Mouse (Mus musculus) left cerebral cortex, adult 11 months (tissue): ENCODE results near the gene Tmem223.
A peak's percentile ranks its signal among the peaks of the same experiment; 100 is the strongest.

Experiments used
- DNase-seq: peaks from one replicate; pipeline ENCODE4 v3.0.0; 2022; ENCODE audit warnings: low spot score

Tmem223 gene

DNA sequence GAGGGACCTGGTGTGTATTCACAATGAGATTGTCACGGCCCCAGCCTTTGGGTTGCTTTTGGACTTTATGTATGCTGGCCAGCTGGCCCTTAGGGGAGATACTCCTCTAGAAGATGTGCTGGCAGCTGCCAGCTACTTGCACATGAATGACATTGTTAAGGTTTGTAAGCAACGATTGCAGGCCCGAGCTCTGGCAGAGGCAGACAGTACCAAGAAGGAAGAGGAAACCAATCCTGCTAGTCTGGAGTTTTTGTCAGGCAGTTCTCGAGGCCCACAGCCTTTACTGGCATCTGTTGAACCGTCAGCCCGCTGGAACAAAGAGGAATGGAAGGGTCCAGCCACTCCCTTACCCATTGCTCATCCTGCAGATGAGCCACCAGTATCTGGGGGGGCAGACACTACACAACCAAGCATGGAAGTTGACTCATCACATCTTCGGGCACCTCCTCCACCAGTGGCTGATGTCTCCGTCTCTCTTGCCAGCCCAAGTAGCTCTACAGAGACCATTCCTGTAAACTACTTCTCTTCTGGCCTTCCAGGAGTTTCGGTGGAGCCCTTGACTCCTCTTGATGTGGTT, 32.5 kb downstream of the Tmem223 start:
- DNase-seq, result no peak

DNA sequence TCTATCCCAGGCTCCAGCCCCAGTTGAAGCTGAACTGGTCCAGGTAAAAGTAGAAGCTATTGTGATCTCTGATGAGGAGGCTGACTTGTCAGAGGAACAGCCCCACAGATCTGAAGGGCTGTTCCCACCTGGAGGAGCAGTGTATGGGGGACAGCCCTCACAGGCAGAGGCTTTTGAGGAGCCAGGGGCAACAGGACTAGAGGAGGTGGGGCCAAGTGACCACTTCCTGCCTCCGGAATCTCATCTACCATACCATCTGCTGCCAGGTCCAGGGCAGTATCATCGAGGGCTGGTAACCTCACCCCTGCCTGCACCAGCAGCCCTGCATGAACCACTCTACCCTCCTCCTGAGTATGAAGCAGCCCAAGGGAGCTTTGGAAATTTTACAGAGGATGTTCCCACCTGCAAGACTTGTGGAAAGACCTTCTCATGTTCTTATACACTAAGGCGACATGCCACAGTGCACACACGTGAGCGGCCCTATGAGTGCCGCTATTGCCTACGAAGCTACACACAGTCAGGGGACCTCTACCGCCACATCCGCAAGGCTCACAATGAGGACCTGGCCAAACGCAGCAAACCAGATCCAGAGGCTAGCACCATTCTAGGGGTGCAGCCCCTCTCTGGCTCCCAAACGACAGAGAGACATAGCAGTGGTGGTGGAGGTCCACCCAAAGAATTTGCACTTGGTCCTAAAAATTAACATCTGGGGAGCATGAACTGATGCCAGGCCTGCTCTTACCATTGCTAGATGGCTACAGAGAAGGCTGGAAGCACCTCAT, 33.3 kb downstream of the Tmem223 start:
- DNase-seq, result no peak

DNA sequence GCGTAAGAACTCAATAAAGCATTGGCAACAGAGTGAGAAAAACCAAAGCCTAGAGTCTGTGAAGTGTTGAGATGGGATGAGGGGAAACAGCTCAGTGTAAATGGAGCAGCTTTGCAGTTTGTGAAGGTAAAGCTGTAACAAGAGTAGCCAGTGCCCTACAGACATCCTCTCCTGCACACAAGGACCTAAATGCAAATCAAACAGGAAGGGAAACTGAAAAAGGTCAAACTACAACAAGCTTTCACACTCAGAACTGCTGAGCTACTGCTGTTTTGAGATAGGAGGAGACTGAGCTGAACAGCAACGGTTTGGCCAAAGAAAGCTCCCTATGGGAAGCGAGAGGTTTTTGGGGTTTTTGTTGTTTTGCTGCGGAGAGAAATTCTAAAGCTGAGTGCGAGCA, 36.0 kb downstream of the Tmem223 start:
- no peak for DNase-seq

GRCm38 (mm10) chr19:8815812-8816211, 45.0 kb downstream of the Tmem223 start:
- DNase-seq, result no peak

GRCm38 (mm10) chr19:8817001-8817400, 46.2 kb downstream of the Tmem223 start:
- DNase-seq, result no peak

DNA sequence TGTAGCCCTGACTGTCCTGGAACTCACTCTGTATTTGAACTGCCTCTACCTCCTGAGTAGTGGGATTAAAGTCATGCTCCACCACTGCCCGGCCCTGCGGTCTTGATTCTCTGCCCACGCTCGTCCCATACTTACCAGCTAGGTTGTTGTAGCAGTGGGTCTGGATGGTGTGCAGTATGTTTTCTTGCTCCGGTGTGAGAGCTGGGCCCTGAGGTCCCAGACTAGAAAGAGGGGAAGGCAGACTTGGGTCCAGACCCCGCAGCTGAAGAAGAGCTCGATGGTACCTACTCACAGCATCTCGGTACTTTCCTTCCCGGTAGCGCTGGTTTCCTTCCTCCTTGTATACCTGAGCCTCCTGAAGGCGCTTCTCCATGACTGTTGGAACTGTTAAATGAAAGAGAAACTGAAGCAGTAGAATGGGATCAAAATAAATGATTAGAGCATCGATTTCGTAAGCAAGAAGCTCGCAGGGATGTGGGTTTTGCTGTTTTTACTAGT, 47.6 kb downstream of the Tmem223 start:
- DNase-seq, result no peak

DNA sequence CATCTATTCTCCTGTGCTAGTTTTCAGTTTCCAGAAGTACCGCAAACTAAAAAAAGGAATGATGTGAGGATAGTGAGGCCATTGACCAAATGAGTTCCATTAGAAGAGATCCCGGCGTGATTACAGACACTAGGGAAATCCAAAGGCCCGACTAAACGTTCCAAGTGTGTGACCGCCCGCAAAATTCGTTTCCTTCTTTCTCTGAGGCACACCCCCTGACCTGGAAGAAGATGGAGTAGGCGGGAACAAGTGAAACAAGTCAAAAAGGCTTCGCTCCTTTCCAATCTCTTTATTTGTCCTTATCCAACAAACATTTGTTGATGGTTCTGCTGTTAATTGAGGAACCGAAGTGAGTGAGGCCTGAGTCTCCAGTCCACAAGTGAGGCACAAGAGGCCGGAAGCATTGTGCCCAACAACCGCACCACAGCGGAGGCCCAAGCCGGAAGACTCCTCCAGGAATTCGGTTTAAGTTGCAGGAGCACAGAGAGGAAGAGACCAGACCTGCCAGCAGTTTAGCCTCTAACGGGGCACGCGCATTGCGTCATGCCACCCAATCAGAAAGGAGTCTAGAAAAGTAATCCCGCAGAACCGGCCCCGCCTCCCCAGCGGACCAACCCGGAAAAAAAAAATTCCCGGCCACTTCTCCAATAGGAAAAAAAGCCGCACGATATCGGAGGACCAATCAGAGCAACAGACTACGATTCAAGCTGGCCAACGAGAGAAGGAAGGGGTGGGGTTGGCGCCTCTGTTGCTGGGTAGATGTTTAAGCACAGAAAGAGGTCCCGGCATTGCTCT, 48.2 kb downstream of the Tmem223 start, which contains the start of gene Ttc9c:
Gene Ttc9c (minus strand): TSS at position 533 of the 795 bp plus-strand sequence.
- DNase-seq, result peak; percentile 96

DNA sequence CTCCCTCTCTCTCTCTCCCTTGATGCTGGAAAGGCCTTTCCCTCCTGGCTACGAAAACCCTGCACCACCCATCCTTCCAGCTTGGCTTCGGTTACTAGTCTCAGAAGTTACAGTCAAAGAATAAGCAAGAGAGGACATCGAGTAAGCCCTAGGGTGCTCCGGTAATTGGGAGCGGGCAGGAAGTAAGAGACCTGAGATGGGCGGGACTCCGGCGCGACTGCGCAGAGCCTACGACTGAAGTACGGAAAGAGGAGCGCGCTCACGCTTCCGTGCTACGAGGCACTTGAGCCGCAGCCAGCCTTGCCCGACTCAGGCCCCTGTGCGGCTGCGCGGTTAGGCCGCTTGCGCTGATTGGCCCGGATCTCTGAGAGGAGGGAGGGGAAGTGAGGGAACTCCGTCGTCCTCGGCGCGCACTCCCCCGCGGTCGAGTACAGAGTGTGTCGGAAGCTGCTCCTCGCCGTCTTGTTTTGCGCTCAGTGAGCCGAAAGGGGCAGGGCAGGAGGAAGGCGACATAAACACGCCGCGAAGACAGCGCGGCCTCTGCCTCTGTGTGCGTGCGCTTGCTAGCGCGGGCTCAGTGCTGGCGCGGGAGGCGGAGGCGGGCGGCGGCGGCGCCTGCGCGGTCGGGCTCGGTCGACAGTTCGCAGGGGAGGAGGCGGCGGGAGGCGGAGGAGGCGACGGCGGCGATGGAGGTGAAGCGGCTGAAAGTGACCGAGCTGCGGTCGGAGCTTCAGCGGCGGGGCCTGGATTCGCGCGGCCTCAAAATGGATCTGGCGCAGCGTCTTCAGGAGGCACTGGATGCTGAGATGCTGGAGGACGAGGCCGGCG, 49.0 kb downstream of the Tmem223 start, which contains the start of gene Hnrnpul2:
Gene Hnrnpul2 (plus strand): TSS at position 415 of the 828 bp plus-strand sequence.
- DNase-seq, result peak; percentile 97

GRCm38 (mm10) chr19:8820424-8820956, 49.7 kb downstream of the Tmem223 start:
- no peak for DNase-seq

GRCm38 (mm10) chr19:8821146-8821545, 50.4 kb downstream of the Tmem223 start:
- no peak for DNase-seq
